Mouse (Mus musculus) limb, embryonic 15.5 days (tissue): ENCODE measurements around the gene 4932415D10Rik. TPM values are rescaled to one million over a fixed set of nuclear protein-coding genes. Genes with fewer than 3 reads are reported as not detected.

Experiments used
- polyA plus RNA-seq: library from polyadenylated mRNA; unstranded; fragments of >200 nt; fragmentation: Nextera tagmentation; extraction: Ambion mirVana; gene quantifications from 2 replicates; pipeline ENCODE4 v1.2.1, GENCODE M21; 2015

Gene 4932415D10Rik
- polyA plus RNA-seq, 1 experiment from 2014 or later: not detected

Other genes with a start within 250 kb of the 4932415D10Rik start
- gene BC024063, start 233.2 kb downstream of the 4932415D10Rik start, polyA plus RNA-seq: 4.9 and 5.0 TPM in 2 replicates
- gene AU041133, start 188.6 kb downstream of the 4932415D10Rik start, polyA plus RNA-seq: 4.8 and 5.5 TPM in 2 replicates
- gene Zfp938, start 75.3 kb downstream of the 4932415D10Rik start, polyA plus RNA-seq: 14.0 and 16.6 TPM in 2 replicates
- 10.5 and 10.6 TPM in 2 replicates for gene Gm4924, start 37.7 kb upstream of the 4932415D10Rik start, polyA plus RNA-seq
- gene Gm1553, start 176.0 kb upstream of the 4932415D10Rik start, polyA plus RNA-seq: not detected in 2 replicates